Mouse (Mus musculus) ES-E14 (cell line): Measurements from ENCODE around the gene Slc4a4. TPM values are rescaled to one million over a fixed set of nuclear protein-coding genes. Genes with fewer than 3 reads are reported as not detected.

Experiments
- DNase-seq: peaks from one replicate; pipeline ENCODE4 v3.0.0-alpha.2; 2013; ENCODE audit warnings: low read depth, low spot score
- H3K27ac ChIP-seq: 2 replicates; pipeline ENCODE4 v1.5.1; 2012; ENCODE audit warnings: low read depth, mild to moderate bottlenecking, low read length, moderate library complexity, mixed read lengths; ENCODE audit not compliant: poor library complexity, insufficient read depth, severe bottlenecking
- H3K36me3 ChIP-seq: 2 replicates; pipeline ENCODE4 v1.6.1; 2012; ENCODE audit warnings: mild to moderate bottlenecking, low read length, moderate library complexity, mixed read lengths; ENCODE audit not compliant: control insufficient read depth, poor library complexity, insufficient read depth, severe bottlenecking
- H3K4me1 ChIP-seq, 2 experiments: fragments of 150-350 bp in 1 of 2; sonication (generic) in 1 of 2; 2 replicates each; pipeline ENCODE4 v1.6.1; 2012; ENCODE audit warnings: low read length in 2 of 2, mild to moderate bottlenecking in 1 of 2, mixed read lengths in 1 of 2; ENCODE audit not compliant: control insufficient read depth in 2 of 2, insufficient read depth in 2 of 2, poor library complexity in 1 of 2
- H3K4me3 ChIP-seq, 2 experiments: fragments of 150-350 bp in 1 of 2; sonication (generic) in 1 of 2; 2 replicates each; pipeline ENCODE4 v1.5.1; 2012; ENCODE audit warnings: low read length in 2 of 2, low read depth in 1 of 2, mild to moderate bottlenecking in 1 of 2, mixed read lengths in 1 of 2; ENCODE audit not compliant: insufficient read depth in 1 of 2, poor library complexity in 1 of 2, severe bottlenecking in 1 of 2
- H3K9ac ChIP-seq: 2 replicates; pipeline ENCODE4 v1.6.1; 2012; ENCODE audit warnings: low read depth, mild to moderate bottlenecking, low read length, mixed read lengths; ENCODE audit not compliant: poor library complexity, insufficient read depth, severe bottlenecking
- H3K9me3 ChIP-seq: fragments of 150-350 bp; sonication (generic); 2 replicates; pipeline ENCODE4 v1.6.1; 2012; ENCODE audit warnings: low read depth, mild to moderate bottlenecking, low read length; ENCODE audit not compliant: control insufficient read depth, insufficient read depth
- CHD2 ChIP-seq: IDR thresholded peaks from 2 replicates; pipeline ENCODE4 v1.6.1; 2014; ENCODE audit warnings: mild to moderate bottlenecking, low read depth, low read length, inconsistent platforms
- HCFC1 ChIP-seq: IDR thresholded peaks from 2 replicates; pipeline ENCODE4 v1.6.1; 2012; ENCODE audit warnings: low read length, inconsistent platforms, borderline replicate concordance; ENCODE audit not compliant: insufficient read depth
- MAFK ChIP-seq: IDR thresholded peaks from 2 replicates; pipeline ENCODE4 v1.6.1; 2014; ENCODE audit warnings: mild to moderate bottlenecking, low read depth, low read length, inconsistent platforms; ENCODE audit not compliant: insufficient read depth
- ZC3H11A ChIP-seq: IDR thresholded peaks from 2 replicates; pipeline ENCODE4 v1.6.1; 2012; ENCODE audit warnings: low read depth, mild to moderate bottlenecking, inconsistent platforms, low read length, borderline replicate concordance
- ZNF384 ChIP-seq: IDR thresholded peaks from 2 replicates; pipeline ENCODE4 v1.6.1; 2012; ENCODE audit warnings: low read depth, low read length, inconsistent platforms
- in situ Hi-C, 2 experiments: fragments of 600-800 bp; cut with MboI; formaldehyde crosslinking; loops; one replicate each; pipeline ENCODE4 v1.15.1; 2025; ENCODE audit warnings: low sequenced_read_pairs in 2 of 2, inconsistent platforms in 1 of 2; ENCODE audit not compliant: unreplicated experiment in 2 of 2
- total RNA-seq: library from RNA; depleted of rRNA; stranded (reverse); fragments of 300-350 nt; gene quantifications from 2 replicates; pipeline ENCODE4 v1.2.3, GENCODE M21; 2012

Gene Slc4a4
- total RNA-seq, 1 experiment = 2.5 TPM

DNA sequence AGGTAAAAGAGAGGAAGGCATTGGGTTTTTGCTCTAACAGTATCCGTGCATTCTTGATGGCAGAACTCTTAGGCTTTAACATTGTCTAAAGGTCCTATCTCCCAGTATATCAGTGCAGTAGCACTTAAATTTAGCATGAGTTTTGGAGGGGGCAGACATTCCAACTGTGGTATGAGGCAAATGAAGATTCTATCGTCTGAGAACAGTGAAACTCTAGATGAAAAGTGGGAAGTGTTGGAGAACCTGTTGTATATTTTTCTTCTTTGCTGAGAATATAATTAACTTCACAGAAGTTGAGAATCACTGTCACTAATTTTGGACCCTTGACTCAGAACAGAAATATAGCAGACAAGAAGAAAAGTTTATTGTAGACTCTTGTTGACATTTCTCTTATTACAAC, 128.2 kb downstream of the Slc4a4 start:
- Histone ChIP-seq H3K9ac (no peak overlapping the region), H3K4me3 (no peak overlapping the region), H3K9me3 (no peaks in the 10 kb centered on the region), H3K36me3 (no peaks in the 10 kb centered on the region), H3K4me1 (no peaks in the 10 kb centered on the region), H3K27ac (no peak overlapping the region)
- DNase-seq = no peak
- in situ Hi-C loops = no loop called here
- TF ChIP-seq MAFK = no peak
- TF ChIP-seq HCFC1 = no peak
- no peak for TF ChIP-seq CHD2
- TF ChIP-seq ZC3H11A = no peak
- no peak for TF ChIP-seq ZNF384

DNA sequence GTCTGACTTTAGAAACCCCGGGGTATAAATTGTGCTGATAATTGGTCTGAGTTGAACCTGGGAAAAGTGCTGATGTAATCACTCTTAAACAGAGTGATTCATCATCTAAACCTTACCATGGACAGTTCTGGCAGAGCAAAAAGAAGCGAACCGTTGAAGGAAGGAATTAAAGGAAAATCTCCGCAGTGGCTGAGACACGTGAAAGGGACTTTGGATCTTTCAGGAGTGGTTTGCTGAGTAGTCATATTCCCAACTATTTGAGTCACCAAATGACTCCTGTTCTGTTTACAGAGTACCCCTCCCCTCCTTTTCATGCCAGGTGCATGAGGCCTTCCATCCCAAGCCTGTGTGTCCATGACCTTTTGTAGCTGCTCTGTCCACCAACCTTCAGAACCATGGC, 129.3 kb downstream of the Slc4a4 start:
- TF ChIP-seq CHD2 (no peak), ZC3H11A (no peak), MAFK (no peak), ZNF384 (no peak), HCFC1 (no peak)
- Histone ChIP-seq H3K4me1 (no peaks in the 10 kb centered on the region), H3K9ac (no peak overlapping the region), H3K36me3 (no peaks in the 10 kb centered on the region), H3K27ac (no peak overlapping the region), H3K4me3 (no peak overlapping the region), H3K9me3 (no peaks in the 10 kb centered on the region)
- DNase-seq = no peak
- in situ Hi-C loops = no loop called here

DNA sequence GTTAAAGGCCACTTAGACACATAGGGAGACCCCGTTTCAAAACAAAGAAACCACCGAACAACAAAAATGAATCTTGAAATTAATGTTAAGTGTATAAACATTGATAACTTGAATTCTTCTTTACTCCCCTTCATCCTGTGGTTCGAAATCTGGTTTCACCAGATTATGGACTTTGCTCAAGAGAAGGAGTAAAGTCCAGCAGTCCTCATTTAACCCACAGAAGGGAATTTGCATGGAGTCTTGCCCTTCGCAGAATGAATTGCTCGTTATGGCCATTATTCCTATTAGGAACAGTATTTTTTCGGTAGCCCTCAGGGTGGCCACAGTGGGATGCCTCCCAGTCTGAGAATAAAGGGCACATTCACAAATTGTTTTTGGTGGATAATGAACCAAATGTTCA, 131.9 kb downstream of the Slc4a4 start:
- no peak overlapping the region for H3K4me3 ChIP-seq
- H3K36me3 ChIP-seq = no peaks in the 10 kb centered on the region
- no peaks in the 10 kb centered on the region for H3K9me3 ChIP-seq
- TF ChIP-seq HCFC1 = no peak
- TF ChIP-seq CHD2 = no peak
- TF ChIP-seq ZC3H11A = no peak
- in situ Hi-C loops = no loop called here
- H3K4me1 ChIP-seq = no peaks in the 10 kb centered on the region
- no peak overlapping the region for H3K9ac ChIP-seq
- H3K27ac ChIP-seq = no peak overlapping the region
- DNase-seq = no peak

DNA sequence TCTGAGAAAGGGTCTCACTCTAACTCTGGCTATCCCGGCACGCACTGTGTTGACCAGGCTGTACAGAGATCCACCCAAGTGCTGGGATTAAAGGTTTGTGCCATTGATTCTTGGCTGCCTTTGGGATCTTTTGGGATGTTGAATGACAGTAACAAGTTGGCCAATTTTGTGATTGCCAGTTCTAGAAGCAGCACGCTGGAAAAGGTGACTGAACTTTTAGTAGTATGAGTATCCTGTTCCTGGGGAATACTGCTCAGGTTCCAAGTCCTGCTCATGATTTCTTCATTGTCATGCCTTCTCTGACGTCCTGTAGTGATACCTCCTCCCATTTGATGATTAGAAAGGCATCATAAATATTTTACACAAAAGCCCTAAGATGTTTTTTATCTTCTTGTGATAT, 137.8 kb downstream of the Slc4a4 start:
- H3K9me3 ChIP-seq = no peaks in the 10 kb centered on the region
- H3K9ac ChIP-seq = no peak overlapping the region
- TF ChIP-seq HCFC1 (no peak), ZC3H11A (no peak), MAFK (no peak)
- DNase-seq = no peak
- no peak overlapping the region for H3K4me3 ChIP-seq
- H3K36me3 ChIP-seq = no peaks in the 10 kb centered on the region
- H3K4me1 ChIP-seq = no peaks in the 10 kb centered on the region
- in situ Hi-C loops = no loop called here
- H3K27ac ChIP-seq = no peak overlapping the region

DNA sequence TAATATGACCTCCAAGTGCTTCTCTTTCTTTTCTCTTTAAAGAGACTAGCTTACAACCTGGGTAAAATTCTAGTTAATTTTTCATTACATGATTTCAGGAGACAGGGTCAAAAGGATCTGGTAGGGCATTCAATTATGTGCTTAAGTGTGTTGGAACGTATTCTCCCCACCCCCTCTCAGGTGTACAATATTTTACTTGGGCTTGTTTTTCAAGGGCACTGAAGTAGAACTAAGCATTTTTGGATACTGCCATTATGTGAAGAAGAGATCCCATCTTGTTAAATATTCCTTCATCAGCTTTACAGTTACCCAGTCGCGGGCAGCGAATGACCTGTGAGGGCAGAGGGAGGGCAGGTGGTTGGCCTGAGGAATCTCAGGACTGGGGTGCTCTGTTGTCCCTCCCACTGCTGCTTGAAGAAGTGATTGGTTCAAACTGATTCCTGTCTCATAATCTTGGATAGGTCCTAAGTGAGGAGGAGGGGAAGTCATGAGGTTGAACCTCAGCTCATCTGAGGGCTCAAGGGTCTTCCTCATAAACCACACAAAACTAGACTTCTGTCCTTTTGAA, 141.0 kb downstream of the Slc4a4 start:
- Histone ChIP-seq H3K4me3 (no peak overlapping the region), H3K27ac (no peak overlapping the region), H3K4me1 (no peaks in the 10 kb centered on the region), H3K9me3 (no peaks in the 10 kb centered on the region), H3K36me3 (no peaks in the 10 kb centered on the region), H3K9ac (no peak overlapping the region)
- in situ Hi-C loops = no loop called here
- TF ChIP-seq ZC3H11A (no peak), MAFK (no peak), CHD2 (no peak), HCFC1 (no peak), ZNF384 (no peak)
- no peak for DNase-seq
